Mouse (Mus musculus) G1E (cell line): ENCODE results near the gene Taf8.

Experiments
- CTCF ChIP-seq: IDR thresholded peaks from 2 replicates; pipeline ENCODE4 v1.5.1; 2012; ENCODE audit warnings: low read depth, low read length, inconsistent platforms, mixed read lengths
- GATA1 ChIP-seq: IDR thresholded peaks from 2 replicates; pipeline ENCODE4 v1.6.1; 2012; ENCODE audit warnings: borderline replicate concordance, low read length, inconsistent platforms, mixed read lengths
- GATA2 ChIP-seq: IDR thresholded peaks from 2 replicates; pipeline ENCODE4 v1.6.1; 2012; ENCODE audit warnings: low read depth, low read length, inconsistent platforms, borderline replicate concordance
- POLR2AphosphoS5 ChIP-seq: IDR thresholded peaks from 2 replicates; pipeline ENCODE4 v1.6.1; 2012; ENCODE audit warnings: low read depth, low read length, inconsistent platforms; ENCODE audit not compliant: insufficient replicate concordance
- TAL1 ChIP-seq: conservative IDR thresholded peaks from 2 replicates; pipeline ENCODE4 v1.6.1; 2012; ENCODE audit warnings: low read depth, low read length, inconsistent platforms, mixed read lengths

DNA sequence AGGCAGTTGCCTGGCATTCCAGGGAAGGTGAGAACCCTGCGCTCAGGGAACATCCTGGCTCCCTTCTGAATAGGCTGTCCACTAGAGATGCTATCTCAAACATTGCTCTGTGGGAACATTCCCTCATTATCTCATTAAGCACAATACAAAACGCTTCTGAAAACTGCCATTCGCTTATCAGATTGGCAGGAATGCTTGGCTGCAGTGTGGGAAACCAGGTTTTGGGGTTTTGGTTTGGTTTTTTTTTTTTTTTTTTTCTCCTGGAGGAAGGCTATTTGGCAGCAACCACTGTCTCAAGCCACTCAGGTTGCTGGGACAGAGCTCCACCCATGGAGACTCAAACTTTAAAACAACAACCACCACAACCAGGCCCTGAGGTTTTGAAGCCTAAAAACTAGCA, 22.2 kb downstream of the Taf8 start:
- no peak for TF ChIP-seq CTCF
- TF ChIP-seq GATA1: no peak
- no peak for TF ChIP-seq TAL1
- TF ChIP-seq POLR2AphosphoS5: no peak
- TF ChIP-seq GATA2: no peak
